Mouse (Mus musculus) NIH3T3 (cell line): Measurements from ENCODE around the gene Zbtb34.

Source experiments
- DNase-seq: peaks from one replicate; pipeline ENCODE4 v3.0.0-alpha.2; 2012; ENCODE audit warnings: low read depth

Zbtb34 gene

GRCm38 (mm10) chr2:33401217-33401616 lies 29.9 kb downstream of the Zbtb34 start:
- DNase-seq, result peak; percentile 49

GRCm38 (mm10) chr2:33400541-33400940 lies 30.6 kb downstream of the Zbtb34 start:
- no peak for DNase-seq

- DNase-seq, result peak; percentile 73
These were observed 32.0 kb downstream of the Zbtb34 start for GRCm38 (mm10) chr2:33399091-33399490.

GRCm38 (mm10) chr2:33397036-33397435 lies 34.1 kb downstream of the Zbtb34 start:
- DNase-seq, result no peak

GRCm38 (mm10) chr2:33395053-33395452 lies 36.1 kb downstream of the Zbtb34 start:
- DNase-seq, result no peak

GRCm38 (mm10) chr2:33393951-33394635 lies 37.0 kb downstream of the Zbtb34 start:
- DNase-seq, result no peak

- no peak for DNase-seq
These were observed 38.1 kb downstream of the Zbtb34 start for GRCm38 (mm10) chr2:33393021-33393420.

- DNase-seq, result no peak
These were observed 59.3 kb downstream of the Zbtb34 start for GRCm38 (mm10) chr2:33371648-33372408.

- peak; percentile 98 for DNase-seq
These were observed 60.1 kb downstream of the Zbtb34 start, which contains the start of gene Ralgps1 for GRCm38 (mm10) chr2:33370777-33371647. TSS of gene Ralgps1 (minus strand) at chr2:33371486.

GRCm38 (mm10) chr2:33370276-33370776 lies 60.8 kb downstream of the Zbtb34 start:
- DNase-seq, result no peak

GRCm38 (mm10) chr2:33369453-33369852 lies 61.7 kb downstream of the Zbtb34 start:
- DNase-seq, result no peak

GRCm38 (mm10) chr2:33368486-33368885 lies 62.6 kb downstream of the Zbtb34 start:
- no peak for DNase-seq

GRCm38 (mm10) chr2:33365703-33366471 lies 65.2 kb downstream of the Zbtb34 start:
- DNase-seq, result no peak

- peak; percentile 63 for DNase-seq
These were observed 66.5 kb downstream of the Zbtb34 start for GRCm38 (mm10) chr2:33364656-33365055.

GRCm38 (mm10) chr2:33363890-33364289 lies 67.2 kb downstream of the Zbtb34 start:
- no peak for DNase-seq

- no peak for DNase-seq
These were observed 69.9 kb downstream of the Zbtb34 start for GRCm38 (mm10) chr2:33361139-33361716.

GRCm38 (mm10) chr2:33360564-33360963 lies 70.6 kb downstream of the Zbtb34 start:
- no peak for DNase-seq

- peak; percentile 38 for DNase-seq
These were observed 71.9 kb downstream of the Zbtb34 start for GRCm38 (mm10) chr2:33359184-33359583.

GRCm38 (mm10) chr2:33357250-33357838 lies 73.8 kb downstream of the Zbtb34 start:
- DNase-seq, result peak; percentile 36
